Mouse (Mus musculus) lung, embryonic 14.5 days (tissue): ENCODE data around the gene Gm12253. TPM values are rescaled to one million over a fixed set of nuclear protein-coding genes. Genes with fewer than 3 reads are reported as not detected.

Source experiments
- ATAC-seq: fragments of 200-750 bp; cut with Nextera tagmentation; 2 replicates; pipeline ENCODE4 v1.8.0; 2017; ENCODE audit warnings: mild to moderate bottlenecking, moderate TSS enrichment, moderate library complexity; ENCODE audit not compliant: insufficient read depth
- DNase-seq: peaks from one replicate; pipeline ENCODE4 v3.0.0-alpha.2; 2015
- H3K27ac ChIP-seq: fragments of 300-500 bp; sonication (generic); 2 replicates; pipeline ENCODE4 v1.5.1; 2014; ENCODE audit warnings: low read depth, mild to moderate bottlenecking, moderate library complexity
- H3K27me3 ChIP-seq: fragments of 300-500 bp; sonication (generic); 2 replicates; pipeline ENCODE4 v1.6.1; 2014; ENCODE audit warnings: low read length, control low read depth; ENCODE audit not compliant: insufficient read depth
- H3K36me3 ChIP-seq: fragments of 300-500 bp; sonication (generic); 2 replicates; pipeline ENCODE4 v1.6.1; 2014; ENCODE audit warnings: control low read depth; ENCODE audit not compliant: insufficient read depth
- H3K4me1 ChIP-seq: fragments of 300-500 bp; sonication (generic); 2 replicates; pipeline ENCODE4 v1.6.1; 2014; ENCODE audit warnings: antibody characterized with exemption, control low read depth; ENCODE audit not compliant: insufficient read depth
- H3K4me2 ChIP-seq: fragments of 300-500 bp; sonication (generic); 2 replicates; pipeline ENCODE4 v1.6.1; 2014; ENCODE audit warnings: mild to moderate bottlenecking
- H3K4me3 ChIP-seq: fragments of 300-500 bp; sonication (generic); 2 replicates; pipeline ENCODE4 v1.5.1; 2014; ENCODE audit warnings: low read depth, low read length
- H3K9ac ChIP-seq: fragments of 300-500 bp; sonication (generic); 2 replicates; pipeline ENCODE4 v1.6.1; 2014
- H3K9me3 ChIP-seq: fragments of 300-500 bp; sonication (generic); 2 replicates; pipeline ENCODE4 v1.6.1; 2016; ENCODE audit warnings: low read depth, low read length, control low read depth
- CTCF ChIP-seq: IDR thresholded peaks from 2 replicates; pipeline ENCODE4 v1.5.1; 2016; ENCODE audit warnings: antibody characterized with exemption, low read depth
- WGBS: fragments of 180-500 bp; shearing (Covaris S2); extraction: QIAGEN DNeasy Blood & Tissue Kit; methylation state at CpG from one replicate; pipeline ENCODE4 v1.1.7; 2014; 5-methylcytosine and 5-hydroxymethylcytosine counted together
- polyA plus RNA-seq: library from polyadenylated mRNA; unstranded; fragments of >200 nt; fragmentation: Nextera tagmentation; extraction: Ambion mirVana; gene quantifications from 2 replicates; pipeline ENCODE4 v1.2.1, GENCODE M21; 2014

The Gm12253 gene
- not detected in 2 replicates for polyA plus RNA-seq

DNA sequence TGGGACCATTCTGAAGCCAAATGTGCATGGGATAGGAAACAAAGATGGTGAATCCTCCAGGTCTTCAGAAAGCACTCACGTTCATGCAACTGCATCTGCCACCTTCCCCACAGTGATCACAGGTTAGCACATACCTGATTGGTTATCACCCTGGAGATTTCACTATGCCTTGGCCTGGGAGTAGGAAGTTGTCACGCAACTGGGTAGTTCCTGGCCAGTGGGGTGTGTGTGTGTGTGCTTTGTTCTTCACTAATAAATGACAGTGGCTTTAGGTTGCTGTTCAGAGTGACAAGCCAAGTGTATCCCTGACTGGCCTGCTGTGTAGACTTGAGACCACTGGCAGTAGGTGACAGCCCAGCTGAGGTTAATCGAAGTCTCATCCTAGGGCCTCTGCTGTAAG, at the start of gene Gm12253:
Gm12253 (plus strand) TSS at position 301 of the 400 bp plus-strand sequence.
- no peak for ATAC-seq
- Histone ChIP-seq H3K36me3 (no peaks in the 10 kb centered on the region), H3K27ac (no peak within 1 kb of the TSS), H3K27me3 (no peaks in the 10 kb centered on the region), H3K4me3 (no peak within 1 kb of the TSS), H3K4me1 (no peaks in the 10 kb centered on the region), H3K9me3 (no peaks in the 10 kb centered on the region), H3K4me2 (no peak within 1 kb of the TSS), H3K9ac (no peak within 1 kb of the TSS)
- no peak for TF ChIP-seq CTCF
- WGBS = 74% methylated on average over 3 of the region's 3 CpGs
- no peak for DNase-seq

DNA sequence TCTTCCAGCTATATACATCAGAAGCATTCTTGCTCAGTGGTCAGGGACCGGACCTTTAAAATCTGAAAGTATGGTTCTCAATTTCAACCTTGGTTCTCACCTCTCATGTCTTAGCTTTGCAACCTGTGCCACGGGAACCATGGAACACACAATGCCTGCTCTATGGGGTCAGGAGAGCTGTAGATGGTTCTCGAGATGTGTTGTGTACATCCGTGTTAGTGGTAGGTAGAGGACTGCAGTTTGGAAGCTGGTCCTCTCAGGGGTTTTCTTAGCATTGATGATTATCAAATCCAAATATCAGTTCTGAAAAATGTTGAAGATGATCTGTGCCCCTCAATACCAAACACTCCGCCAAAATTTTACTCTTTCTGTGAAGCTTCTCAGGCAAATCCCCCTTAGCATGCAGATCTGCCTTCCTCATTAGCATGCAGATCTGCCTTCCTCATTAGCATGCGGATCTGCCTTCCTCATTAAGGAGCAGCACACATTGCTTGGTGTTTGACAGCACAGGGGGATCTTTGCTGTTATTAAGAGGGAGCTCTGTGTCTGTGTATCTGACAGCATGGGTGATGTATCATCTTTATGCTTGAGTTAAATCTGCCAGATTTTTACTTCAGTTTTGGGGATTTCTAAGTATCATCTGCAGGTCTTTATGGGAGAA, 32.2 kb upstream of the Gm12253 start:
- H3K4me3 ChIP-seq = no peak overlapping the region
- ATAC-seq (no peak), DNase-seq (no peak)
- no peak overlapping the region for H3K4me2 ChIP-seq
- H3K27ac ChIP-seq = no peak overlapping the region
- no peak overlapping the region for H3K9ac ChIP-seq
- WGBS = 56% methylated on average over 6 of the region's 6 CpGs
- TF ChIP-seq CTCF = no peak
- H3K36me3 ChIP-seq = no peaks in the 10 kb centered on the region
- H3K27me3 ChIP-seq = no peaks in the 10 kb centered on the region
- H3K9me3 ChIP-seq = no peaks in the 10 kb centered on the region
- H3K4me1 ChIP-seq = no peaks in the 10 kb centered on the region

DNA sequence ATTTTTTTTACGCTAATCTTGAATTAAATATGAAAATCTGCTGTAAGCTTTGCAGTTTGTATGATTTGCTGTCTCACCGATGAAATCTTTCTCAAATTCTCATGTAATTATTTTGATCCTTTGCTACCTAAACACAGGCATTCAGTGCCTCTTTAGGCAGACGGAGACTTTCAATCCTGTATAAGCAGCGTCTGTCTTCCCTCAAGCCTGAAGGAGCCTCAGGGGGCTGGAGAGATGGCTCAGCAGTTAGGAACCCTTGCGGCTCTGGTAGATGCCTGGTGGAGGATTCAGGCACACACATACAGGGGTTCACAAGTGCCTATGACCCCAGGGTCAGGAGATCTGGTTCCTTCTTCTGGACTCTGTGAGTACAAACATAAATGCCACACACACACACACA, 31.7 kb upstream of the Gm12253 start:
- Histone ChIP-seq H3K4me3 (no peak overlapping the region), H3K27ac (no peak overlapping the region), H3K9me3 (no peaks in the 10 kb centered on the region), H3K4me2 (no peak overlapping the region), H3K4me1 (no peaks in the 10 kb centered on the region), H3K9ac (no peak overlapping the region), H3K36me3 (no peaks in the 10 kb centered on the region), H3K27me3 (no peaks in the 10 kb centered on the region)
- 54% methylated on average over 5 of the region's 5 CpGs for WGBS
- DNase-seq (no peak), ATAC-seq (no peak)
- TF ChIP-seq CTCF = no peak

DNA sequence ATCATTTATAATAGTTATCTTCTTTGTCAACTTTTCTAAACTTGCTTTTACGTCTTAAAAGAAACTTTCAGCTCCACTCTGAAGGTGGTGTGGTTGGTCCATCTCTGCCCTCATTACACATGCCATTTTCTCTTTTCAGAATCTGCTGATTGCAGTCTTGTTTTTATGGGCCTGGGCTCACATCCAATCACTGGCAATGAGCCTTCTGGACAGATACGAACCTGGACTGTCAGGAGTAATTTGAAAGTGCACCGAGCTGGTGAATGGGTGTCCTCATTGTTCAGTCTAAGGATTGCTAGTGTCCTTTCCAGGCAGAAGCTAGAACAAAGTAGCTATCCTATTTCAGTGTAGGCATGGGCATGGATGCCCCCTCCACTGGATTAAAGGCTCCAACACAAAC, 24.3 kb upstream of the Gm12253 start:
- WGBS = 67% methylated on average over 3 of the region's 3 CpGs
- H3K36me3 ChIP-seq = no peaks in the 10 kb centered on the region
- no peaks in the 10 kb centered on the region for H3K9me3 ChIP-seq
- H3K4me3 ChIP-seq = no peak overlapping the region
- no peak overlapping the region for H3K27ac ChIP-seq
- ATAC-seq (no peak), DNase-seq (no peak)
- no peak for TF ChIP-seq CTCF
- H3K4me2 ChIP-seq = no peak overlapping the region
- no peaks in the 10 kb centered on the region for H3K4me1 ChIP-seq
- no peaks in the 10 kb centered on the region for H3K27me3 ChIP-seq
- no peak overlapping the region for H3K9ac ChIP-seq

DNA sequence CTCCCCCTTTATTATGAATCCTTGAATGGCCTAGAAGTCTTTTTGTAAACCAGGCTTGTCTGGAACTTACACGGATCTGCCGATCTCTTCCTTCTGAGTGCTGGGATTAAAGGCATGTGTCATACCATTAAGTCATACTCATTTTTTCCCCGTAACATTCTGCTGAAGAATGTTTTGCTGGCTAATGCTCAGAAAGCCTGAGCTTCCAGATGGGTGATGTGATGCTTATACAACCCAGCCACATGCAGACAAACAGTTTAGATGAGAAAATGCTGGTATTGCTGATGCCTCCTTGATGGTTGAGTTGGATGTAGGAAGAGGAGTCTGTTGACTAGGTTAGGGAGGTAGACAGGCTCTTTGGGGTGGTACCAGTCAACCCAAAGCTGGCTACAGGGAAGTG, 14.0 kb upstream of the Gm12253 start:
- Histone ChIP-seq H3K9ac (no peak overlapping the region), H3K4me2 (no peak overlapping the region), H3K4me3 (no peak overlapping the region), H3K9me3 (no peaks in the 10 kb centered on the region), H3K27me3 (no peaks in the 10 kb centered on the region), H3K27ac (no peak overlapping the region), H3K4me1 (no peaks in the 10 kb centered on the region), H3K36me3 (no peaks in the 10 kb centered on the region)
- TF ChIP-seq CTCF = no peak
- 49% methylated on average over 3 of the region's 3 CpGs for WGBS
- ATAC-seq (no peak), DNase-seq (no peak)

DNA sequence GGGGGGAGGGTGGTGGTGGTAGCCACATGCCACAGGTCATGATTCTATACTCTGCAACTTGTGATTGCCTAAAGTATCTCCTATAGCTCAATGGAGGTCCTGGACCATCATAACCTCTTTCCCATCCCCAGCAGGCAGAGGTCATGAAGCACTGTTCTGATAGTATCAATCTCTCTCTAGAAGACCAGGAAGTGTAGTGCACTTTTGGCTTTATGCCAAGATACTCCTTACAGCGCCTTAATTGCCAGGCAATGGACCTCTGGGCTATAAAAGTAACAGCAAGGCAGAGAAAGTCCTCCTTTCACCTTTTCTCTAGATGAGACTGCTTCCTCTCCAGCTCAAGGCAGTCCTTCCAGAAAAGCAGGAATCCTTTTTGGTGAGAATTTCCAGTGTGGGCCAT, 11.5 kb upstream of the Gm12253 start, which contains the start of gene 1810065E05Rik:
1810065E05Rik (plus strand) TSS at position 297 of the 400 bp plus-strand sequence.
- ATAC-seq (no peak), DNase-seq (no peak)
- no peak within 1 kb of the TSS for H3K4me2 ChIP-seq
- no peak within 1 kb of the TSS for H3K9ac ChIP-seq
- no peaks in the 10 kb centered on the region for H3K36me3 ChIP-seq
- no peaks in the 10 kb centered on the region for H3K9me3 ChIP-seq
- H3K27me3 ChIP-seq = no peaks in the 10 kb centered on the region
- no peak for TF ChIP-seq CTCF
- H3K4me1 ChIP-seq = no peaks in the 10 kb centered on the region
- no peak within 1 kb of the TSS for H3K27ac ChIP-seq
- H3K4me3 ChIP-seq = no peak within 1 kb of the TSS
- 66% methylated on average over 1 of the region's 1 CpGs for WGBS

DNA sequence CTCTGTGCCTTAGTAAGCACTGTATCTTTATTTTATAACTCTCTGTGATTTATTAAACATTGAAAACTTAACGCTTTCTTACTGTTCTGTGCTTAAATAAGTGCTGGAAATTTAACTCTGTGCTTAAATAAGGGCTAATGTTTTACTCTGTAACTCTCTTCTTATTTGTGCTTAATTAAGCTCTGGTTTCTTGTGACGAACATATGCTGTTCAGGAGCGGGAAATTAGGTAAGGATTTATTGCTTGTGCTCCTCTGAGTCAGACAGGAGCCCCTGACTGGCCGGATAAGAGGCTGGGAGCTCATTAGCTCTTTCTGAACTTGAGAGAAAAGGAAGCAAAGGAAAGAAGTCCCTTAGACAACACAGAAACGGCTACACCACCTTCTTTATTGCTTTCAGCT, 5.5 kb downstream of the Gm12253 start:
- H3K36me3 ChIP-seq = no peaks in the 10 kb centered on the region

More for the DNA sequence above, 5.5 kb downstream of the Gm12253 start:
- Histone ChIP-seq H3K4me1 (no peaks in the 10 kb centered on the region), H3K27ac (no peak overlapping the region), H3K4me2 (no peak overlapping the region), H3K9me3 (no peaks in the 10 kb centered on the region), H3K27me3 (no peaks in the 10 kb centered on the region), H3K9ac (no peak overlapping the region), H3K4me3 (no peak overlapping the region)
- DNase-seq (no peak), ATAC-seq (no peak)
- TF ChIP-seq CTCF = no peak
- 36% methylated on average over 5 of the region's 5 CpGs for WGBS
